Mouse (Mus musculus): ENCODE measurements around the gene a.
A peak's percentile ranks its signal among the peaks of the same experiment; 100 is the strongest.
"Not testable (repeated sequence)": the region's sequence is repeated elsewhere in the genome, so short reads cannot be mapped to it uniquely, and the experiment has no call there.

Gene a

DNA sequence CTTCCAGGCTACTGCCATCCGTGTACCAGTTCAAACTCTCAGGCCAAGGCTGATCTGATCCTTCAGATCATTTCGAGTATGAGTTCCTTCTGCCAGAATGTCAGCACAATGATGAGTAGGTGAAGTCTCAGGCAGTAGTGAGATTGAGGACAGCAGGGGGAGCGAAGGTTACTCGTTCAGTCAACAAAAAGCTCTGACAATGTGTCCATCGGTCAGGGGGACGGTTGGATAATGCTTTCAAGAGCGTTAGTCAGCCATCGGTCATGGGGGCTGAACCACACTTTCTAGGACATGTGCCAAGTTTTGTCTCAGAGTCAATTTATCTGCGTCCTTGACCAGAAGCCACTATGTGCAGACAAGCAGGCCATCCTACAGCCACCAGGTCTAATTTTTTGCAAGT is 225.5 kb downstream of the a start:
- not testable (repeated sequence) for DNase-seq

DNA sequence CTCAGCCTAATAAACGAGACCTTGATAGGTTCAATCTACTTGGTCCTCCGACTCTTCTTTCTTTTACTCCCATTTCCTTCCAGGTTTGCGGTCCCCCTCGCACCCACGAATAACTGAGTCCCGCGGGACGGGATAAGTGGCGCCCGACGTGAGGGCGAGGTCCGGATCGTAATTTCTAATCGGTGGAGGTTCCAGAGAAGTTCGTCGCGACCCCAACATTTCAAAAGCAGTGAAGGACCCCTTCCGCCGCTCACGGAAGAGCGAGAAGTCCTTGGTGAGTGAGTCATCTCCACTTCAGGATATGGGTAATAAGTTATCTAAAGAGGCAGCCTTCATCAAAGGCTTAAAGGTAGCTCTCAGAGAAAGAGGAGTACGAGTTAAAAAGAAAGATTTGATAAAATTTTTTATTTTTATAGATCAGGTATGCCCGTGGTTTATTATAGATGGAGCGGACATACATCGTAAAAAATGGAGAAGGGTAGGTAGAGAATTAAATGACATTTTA is 227.1 kb downstream of the a start, which contains the start of gene Gm14226:
Gene Gm14226, plus strand, starts transcription at position 16 of the 505 bp plus-strand sequence.
- DNase-seq = not testable (repeated sequence)

DNA sequence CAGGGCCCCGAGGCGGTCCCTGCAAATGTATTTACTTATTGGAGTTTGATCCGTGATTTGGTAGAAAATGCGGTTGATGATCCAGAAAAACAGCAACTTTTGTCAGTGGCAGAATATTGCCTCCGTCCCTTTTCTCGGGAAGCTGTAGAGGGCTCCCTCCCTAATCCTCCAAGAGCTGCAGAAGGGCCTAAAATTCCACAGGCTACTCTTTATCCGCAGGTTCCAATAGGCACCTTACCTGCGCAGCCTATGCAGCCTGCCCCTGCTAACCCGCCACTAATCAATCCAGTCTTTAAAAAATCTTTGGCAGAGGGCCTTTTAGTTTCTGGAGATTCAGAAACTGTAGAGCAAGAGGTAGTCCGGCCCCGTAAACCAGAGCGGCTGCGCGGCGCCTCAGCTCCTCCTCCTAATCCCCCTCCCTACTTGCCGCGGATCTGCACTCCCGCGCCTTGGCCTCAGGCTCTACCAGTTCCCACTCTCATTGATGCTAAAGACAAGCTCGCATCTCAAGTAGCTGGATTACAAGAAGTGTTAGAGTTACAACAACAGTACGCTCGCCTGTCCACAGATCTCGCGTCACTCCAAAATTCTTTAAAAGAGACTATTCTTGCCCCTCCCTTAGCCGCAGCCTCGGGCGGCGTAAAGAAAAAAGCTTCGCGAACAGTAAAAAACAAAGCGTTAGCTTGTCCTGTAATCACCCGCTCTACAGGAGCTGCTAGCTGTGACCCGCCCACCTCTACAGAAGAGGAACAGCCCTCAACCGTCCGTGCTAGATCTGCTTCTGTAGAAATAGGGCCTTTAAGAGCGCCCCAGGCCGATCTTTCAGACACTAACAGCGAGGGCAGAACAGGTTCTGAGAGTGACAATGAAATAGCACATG is 227.8 kb downstream of the a start:
- peak; percentile 32 for DNase-seq

DNA sequence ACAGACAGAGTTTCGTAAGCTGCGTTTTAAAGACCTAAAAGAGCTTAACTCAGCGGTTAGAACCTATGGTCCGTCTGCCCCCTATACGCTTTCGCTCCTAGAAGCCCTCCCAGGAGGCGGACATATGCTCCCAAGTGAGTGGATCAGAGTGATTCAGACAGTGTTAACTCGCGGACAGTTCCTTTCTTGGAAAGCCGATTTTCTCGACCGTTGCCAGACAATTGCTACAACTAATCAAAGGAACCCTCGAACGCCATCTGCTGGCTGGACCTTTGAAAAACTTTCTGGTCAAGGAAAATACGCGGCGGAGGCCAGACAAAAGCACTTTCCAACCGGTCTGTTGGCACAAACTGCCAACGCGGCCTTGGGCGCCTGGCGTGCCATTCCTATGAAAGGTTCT is 228.5 kb downstream of the a start:
- DNase-seq = peak; percentile 83

DNA sequence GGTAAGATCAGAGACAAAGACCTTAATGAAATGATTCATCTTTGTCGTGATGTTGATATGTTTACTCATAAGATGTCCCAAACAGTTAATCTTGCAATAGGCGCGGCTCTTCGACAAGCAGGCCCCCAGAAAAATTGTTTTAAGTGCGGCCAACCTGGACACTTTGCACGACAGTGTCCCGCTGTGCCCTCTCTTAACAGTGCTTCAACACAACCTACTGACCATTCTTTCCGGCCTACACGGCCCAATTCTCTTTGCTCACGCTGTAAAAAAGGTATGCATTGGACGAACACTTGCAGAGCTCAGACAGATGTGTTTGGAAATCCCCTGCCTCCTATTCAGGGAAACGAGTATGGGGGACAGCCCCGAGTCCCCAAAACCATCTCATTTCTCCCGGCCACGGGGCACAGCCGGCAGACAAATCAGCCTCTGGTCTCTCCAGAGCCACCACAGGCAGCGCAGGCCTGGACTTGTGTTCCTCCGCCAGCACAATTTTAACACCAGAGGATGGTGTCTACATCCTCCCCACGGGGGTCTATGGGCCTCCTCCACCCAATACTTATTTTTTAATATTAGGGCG is 229.1 kb downstream of the a start:
- DNase-seq = not testable (repeated sequence)

DNA sequence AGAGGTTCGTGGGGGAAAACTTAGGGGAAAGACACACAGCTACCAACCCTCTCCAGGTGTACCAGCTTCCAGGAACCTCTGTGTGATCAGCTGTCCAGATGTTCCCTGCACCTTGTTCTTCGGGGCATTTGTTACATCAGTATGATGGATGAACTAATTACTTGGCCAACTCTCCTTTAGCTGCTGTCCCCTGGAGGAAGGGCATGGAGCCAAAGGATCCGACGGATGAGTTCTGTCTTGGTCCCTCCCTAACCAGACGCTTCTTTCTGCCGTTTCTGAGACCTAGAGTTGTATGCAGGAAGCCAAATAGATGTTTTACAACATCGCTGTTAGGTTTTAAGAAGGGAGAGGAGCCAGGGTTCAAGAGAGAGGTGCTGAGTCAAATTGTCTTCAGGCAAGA is 239.6 kb downstream of the a start:
- DNase-seq = no peak

DNA sequence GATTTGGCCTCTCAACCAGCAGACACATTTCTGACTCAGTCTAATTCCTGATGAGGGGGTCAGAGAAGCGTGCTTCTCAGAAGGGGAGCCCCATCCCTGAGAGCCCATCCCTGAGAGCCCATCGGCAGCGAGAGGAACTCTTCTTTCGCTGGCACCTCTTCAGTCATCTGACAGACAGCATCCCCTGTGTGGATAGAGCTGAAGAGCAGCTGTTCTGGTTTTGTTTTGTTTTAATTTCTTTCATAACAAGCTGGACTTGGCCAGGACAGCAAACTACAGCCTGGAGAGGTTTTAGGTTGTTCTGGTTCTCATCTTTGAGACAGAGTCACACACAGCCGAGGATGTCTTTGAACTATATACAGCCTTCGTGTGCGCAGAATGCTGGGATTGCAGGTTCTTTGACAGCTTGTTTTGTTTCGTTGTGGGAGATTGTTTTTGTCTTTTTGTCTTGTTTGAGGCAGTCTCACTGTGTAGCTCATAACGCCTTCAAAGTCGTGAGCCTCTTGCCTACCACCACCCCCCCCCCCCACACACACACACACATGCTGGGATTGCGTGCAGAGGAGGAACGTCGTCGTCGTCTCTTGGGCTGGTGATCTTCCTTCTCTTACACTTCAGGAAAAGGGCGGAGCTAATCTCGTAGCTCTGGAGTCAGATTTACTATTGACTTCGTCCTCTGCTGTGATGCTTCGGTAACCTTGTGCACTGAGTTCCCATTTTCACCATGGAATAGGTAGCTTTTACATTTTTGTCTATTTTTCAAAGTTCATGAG is 241.9 kb downstream of the a start:
- DNase-seq = no peak

DNA sequence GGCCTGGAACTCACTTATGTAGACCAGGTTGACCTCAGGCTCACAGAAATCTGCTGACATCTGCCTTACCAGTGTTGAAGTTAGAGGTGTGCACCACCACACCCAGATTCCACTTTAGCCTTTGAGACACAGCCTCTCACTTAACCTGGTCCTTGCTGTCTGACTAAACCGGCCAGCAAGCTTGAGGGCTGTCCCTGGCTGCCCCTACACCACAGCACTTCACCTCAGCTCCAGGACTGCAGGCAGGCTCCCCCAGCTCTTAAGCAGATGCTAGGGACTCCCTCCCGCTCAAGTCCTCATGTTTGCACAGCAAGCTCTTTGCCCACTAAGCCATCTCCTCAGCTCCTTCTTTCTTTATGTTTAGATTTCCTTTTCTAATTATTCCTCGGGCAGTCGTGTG is 248.8 kb downstream of the a start:
- no peak for DNase-seq

DNA sequence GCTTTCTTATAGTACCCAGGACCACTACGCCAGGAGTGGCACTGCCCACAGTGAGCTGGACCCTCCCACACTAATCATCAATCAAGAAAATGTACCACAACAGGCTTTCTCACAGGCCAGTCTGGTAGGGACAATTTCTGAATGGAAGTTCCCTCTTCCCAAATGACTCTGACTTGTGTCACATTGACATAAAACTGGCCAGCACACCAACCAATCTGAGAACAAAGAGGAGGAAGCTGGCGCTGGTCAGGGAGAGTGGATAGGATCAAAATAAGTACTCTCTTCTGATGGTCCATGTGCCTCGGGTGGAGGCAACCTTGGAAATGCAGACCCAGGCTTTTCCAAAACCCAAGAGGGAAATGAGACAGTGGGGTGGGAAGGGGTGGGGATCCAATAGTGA is 253.3 kb downstream of the a start:
- no peak for DNase-seq

DNA sequence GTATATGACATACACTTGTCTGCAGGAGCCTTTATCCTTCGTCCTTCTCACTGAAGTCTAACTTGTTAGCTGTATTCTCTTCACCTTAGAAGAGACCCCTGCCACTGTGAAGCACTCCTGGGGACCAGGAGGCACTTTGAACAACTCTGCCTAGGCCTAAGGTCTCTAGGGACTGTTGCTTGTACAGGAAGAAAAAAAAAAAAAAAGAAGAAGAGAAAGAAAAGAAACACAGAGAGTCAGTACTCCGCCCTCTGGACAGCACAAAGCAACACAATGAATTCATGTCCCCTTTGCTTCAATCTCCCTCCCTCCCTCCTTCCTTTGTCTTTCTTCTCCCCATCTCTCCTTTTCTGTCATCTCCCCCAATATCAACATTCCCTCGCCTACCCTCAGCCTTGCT is 253.9 kb downstream of the a start:
- DNase-seq = no peak

DNA sequence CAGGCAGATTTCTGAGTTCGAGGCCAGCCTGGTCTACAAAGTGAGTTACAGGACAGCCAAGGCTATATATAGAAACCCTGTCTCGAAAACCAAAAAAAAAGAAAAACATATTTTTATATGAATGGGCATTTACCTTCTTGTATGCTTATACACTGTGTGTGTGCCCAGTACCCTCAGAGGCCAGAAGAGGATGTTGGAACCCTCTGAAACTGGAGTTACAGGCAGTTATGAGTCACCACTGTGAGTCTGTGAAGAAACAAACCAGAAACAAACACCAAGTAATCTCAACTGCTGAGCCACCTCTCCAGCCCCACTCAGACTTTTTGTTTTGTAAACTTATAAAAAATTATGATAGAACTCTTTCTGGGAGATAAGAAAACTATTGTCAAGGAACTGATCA is 255.6 kb downstream of the a start:
- no peak for DNase-seq

DNA sequence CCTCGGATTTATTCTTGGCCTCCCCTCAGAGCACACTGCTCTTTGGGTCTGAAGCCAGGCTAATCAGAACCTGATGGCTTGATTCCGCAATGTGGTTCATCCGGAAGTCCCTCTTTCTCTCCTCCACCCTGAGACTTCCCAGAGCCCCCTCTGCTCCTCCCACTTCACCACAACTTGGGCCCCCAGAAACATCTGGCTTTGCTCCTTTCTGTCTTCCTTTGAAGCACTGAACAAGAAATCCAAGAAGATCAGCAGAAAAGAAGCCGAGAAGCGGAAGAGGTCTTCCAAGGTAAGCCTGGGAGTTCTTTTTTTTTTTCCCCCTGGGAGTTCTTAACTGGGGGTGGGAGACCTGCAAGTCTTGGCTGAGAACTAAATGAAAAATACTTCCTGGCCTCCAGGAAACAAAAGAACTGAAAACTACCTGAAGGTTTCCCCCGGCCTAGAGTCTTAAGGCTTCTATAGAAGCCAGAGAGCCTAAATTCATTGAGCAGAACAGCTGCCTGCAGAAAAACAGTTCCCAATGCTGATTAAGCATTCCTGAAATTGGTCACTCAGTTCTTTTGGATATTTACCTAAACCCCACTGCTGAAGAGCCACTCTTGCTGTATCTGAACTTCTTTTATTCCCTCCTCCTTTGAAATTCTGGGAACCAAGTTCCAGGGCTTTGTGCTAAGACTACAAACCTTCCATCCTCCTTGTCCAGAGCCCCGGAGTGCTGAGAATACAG is 256.4 kb downstream of the a start:
- DNase-seq = no peak

DNA sequence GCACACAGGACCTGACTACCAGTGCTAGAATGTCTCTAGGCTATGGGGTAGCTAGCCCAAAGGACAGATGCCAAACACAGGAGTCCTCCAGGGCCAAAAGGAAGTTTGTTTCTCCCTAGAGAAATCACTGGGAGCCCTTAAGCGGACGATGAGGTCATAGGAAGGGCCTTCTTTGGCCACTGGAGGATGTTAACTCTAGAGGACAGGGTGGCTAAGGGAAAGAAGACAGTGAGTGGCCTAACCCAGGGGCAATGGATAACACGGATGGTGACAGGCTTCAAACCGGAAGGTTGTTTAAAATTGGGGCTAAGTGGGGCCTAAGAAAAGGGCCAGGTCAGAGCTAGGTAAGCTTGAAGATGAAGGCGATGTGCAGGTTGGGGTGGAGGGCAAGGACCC is 258.9 kb downstream of the a start:
- DNase-seq = no peak

DNA sequence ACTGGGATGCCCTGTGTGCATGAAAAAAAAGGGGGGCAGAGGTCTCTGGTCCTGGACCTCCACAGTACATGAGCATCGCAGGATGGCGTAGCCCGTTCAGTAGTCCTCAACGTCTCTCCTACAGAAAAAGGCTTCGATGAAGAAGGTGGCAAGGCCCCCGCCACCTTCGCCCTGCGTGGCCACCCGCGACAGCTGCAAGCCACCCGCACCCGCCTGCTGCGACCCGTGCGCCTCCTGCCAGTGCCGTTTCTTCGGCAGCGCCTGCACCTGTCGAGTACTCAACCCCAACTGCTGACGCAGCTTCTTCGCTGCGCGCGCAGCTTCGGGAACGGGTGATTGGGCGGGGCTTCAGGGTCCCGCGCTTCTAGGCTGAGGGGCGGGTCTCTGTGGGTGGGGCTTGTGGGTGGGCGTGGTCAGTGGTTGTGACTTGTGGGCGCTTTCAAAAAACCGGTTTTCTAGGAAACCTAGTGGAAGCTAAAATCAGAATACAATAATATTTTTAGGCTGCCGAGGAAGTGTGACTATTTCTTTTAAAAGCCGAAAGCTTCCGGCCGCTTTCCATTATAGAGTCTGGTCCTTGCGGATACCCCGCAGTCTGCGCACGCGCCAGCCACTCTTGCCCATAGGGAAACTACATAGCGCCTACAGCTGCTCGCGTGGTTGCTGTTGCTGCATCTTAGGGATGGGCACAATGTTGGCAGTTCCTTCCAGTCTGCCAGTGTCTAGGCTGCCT is 259.5 kb downstream of the a start:
- DNase-seq = peak; percentile 96

DNA sequence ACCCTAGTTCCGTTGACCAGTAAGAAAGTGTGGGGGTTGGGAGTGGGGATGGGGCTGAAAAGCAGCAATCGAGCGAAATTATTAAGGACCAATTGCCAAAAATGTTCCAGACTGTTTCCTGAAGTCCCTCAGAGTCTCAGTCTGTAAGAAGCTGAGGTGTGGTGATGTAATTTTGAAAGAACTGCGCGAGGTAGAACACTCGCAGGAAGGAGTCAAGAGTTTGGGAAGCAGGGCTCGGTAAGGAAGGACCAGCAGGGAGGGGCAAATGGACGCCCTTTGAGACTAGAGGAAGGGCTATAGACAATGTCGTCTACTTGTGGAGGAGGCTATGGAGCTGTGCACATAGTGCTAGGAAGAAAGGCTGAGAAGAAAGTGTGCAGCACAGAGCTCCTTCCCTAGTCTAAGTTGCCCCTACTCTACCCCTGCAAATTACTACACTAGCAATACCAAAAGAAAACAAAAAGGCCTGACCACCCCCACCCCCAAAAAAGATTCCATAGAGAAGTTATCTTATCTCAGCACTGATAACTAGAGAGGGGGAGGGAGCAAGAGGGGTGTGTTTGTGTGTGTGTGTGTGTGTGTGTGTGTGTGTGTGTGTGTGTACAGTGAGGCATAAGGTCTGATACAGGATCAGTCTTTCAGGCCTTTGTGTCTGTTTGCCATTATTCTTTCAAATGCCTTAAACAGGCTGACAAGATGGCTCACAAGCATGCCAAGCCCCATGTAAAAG is 260.6 kb downstream of the a start:
- peak; percentile 31 for DNase-seq

DNA sequence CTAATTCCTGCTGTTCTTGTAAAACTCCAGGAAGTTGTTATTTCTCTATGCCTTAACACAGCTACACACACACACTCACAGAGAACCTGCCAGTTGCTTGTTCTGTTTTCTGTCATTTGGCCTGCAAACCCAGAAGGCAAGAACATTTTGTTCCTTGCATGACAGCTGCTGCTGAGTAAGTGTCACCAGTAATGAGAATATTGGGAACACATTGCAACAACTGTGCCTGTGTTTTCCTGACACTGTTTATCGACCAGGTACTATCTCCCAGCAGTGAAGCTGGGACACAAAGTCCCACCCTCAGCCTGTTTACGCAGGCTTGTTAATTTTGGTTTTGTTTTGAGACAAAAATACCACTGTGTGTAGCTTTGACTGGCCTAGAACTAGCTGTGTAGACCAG is 261.5 kb downstream of the a start:
- DNase-seq = no peak

DNA sequence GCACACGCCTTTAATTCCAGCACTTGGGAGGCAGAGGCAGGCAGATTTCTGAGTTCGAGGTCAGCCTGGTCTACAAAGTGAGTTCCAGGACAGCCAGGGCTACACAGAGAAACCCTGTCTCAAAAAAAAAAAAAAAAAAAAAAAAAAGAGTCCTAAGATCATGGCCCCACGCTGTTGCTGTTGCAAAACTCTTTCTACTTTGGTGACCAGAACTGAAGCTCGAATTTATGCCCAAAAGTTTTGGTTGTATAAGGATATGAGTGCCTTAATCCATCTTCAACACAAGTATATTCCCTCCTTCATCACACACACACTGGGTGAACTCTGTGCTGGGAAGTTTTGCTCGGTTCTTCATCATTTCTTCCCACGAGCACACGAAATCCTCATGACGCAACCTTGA is 262.3 kb downstream of the a start:
- DNase-seq = not testable (repeated sequence)

DNA sequence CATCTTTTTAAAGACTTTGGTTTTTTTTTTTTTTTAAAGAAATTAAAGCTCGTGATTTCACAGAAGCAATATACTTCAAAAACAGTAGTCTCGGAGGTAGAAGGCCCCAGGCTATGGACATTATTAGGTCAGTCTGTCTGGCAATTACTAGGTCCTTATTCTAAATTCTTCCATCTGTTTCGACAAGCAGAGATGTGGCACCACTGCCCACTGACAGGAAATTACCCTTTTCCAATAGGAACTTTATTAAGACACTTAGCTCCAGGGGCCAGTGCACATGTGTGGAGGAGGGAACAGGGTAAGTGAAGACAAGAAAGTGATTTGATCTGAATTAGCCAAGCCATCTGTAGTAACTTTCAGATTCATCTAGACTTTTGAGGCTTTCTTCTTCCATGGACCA is 263.5 kb downstream of the a start:
- DNase-seq = no peak

DNA sequence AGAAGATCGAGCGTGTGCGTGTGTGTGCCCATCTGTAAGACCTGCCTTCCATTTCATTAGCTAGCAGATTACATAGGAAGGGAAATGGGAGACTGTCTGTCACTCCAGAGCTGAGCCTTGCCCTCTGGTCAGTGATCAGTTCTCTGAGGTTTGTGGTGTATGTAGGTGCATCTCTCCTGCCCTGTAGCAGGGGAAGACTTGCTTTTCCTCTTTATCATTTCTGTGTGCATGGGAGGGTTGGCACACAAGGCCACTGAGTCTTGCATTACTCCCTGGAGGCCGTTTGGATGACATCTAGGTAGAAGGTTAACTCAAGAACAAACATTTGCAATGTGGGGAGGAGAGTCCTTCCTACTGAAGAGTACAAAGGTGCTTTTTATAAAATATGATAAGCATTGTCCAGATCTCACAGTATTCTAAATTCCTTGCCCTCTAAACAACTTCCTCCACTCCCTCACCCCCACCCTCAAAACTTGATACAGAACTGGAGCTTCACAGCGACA is 264.9 kb downstream of the a start:
- no peak for DNase-seq

DNA sequence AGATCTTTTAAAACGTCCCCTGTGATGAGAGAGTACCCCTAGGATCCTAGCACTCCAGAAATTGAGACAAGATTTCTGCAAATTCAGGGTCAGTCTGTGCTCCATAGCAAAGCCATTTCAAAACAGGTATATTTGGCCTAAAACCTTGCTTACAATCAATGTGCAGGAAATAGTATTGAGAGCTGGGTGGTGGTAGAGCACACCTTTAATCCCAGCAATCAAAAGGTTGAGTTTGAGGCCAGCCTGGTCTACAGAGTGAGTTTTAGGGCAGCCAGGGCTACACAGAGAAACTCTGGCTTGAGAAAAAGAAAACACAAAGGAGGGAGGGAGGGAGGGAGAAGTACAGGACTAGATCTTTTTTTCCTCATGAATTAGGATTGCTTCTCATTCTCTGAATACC is 266.2 kb downstream of the a start:
- DNase-seq = no peak

DNA sequence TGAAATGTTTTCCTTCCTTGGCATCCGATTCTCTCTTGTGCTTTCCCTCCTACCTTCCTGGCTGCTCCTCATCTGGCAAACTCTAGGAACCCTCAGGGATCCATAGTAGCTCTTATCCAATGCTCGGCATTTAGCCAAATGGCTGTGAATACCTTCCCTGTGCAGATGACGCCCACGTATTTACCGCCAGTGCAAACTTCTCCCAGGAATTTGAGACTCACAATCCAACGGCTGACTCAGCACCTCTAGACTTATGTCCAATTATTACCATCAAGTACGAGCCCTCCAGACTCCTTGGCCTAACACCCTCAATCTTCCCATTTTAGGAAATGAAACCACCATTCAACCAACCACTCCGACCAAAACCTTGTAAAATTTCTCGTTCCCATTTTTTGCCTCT is 279.8 kb downstream of the a start:
- DNase-seq = no peak
